Mouse (Mus musculus): Measurements from ENCODE around the gene Lcmt1. TPM values are rescaled to one million over a fixed set of nuclear protein-coding genes. Genes with fewer than 3 reads are reported as not detected.

Lcmt1 gene
- total RNA-seq (2022), result 10 to 100 TPM; 79.7 to 96.9 (median 88.7) TPM

DNA sequence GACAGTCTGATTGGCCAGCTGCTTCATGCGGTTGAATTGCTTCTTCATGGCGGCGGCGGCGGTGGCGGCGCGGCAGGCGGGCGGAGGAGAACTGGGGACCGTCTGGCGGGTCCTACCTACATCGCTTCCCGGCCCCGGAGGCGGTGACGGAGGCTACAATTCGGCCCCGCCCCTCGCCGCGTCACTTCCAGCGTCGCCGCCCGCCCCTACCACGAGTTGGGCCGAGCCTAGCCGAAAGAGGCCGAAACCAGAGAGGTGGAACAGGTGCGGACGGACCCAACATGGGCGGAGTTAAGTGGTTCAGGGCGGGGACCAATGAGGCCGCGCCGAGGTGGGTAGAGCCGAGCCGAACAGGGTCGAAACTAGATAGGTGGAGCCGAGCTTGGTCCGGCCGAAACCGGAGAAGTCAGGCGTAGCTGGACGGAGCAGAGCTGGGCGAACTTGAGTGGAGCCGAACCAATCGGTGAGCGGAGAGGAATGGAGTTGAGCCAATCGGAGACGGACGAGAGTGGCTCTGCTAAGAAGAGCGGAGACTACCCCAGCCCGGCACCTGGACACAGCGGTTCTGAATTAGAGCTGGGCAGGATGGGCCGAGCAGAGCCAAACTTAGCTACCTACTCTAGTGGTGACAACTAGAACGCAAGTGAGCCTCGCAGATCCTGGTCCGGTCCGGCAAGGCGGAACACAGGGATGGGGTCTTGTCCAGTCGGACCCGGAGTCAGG lies at the start of gene Lcmt1, which contains the start of gene Arhgap17:
Gene Lcmt1, plus strand, starts transcription at position 26 of the 723 bp plus-strand sequence.
Gene Arhgap17, minus strand, starts transcription at position 157 of the 723 bp plus-strand sequence.
- DNase-seq (ENCODE audit: low spot score in 2 of 2), result peak; percentile 89 to 93

DNA sequence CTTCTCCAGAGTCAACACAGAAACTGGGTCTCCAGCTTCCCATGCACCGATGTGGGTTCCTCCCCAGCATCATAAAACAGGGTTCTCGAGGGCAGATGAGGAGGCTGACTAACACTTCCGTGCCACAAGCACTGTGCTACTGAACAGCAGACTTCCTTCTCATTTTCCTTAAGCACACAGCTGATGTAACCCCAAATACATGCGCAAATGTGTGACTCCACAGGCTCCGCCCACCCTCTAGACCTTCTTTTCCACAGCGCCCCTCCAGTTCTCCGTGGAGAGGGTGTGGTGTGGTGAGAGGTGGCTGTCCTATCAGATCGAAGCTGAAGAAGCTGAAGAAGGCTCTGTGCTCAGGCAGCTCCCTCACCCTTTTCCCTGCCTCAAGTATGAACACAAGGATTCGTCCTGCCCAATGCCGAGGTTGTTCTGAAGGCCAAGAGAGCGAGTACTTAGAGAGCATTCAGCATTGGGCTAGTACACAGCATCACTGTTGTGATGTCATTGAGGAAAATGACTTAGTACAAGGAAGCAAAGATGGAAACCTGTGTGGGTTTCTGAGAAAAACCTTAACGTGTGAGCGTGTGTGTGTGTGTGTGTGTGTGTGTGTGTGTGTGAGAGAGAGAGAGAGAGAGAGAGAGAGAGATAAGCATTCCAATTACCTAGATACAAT lies 47.0 kb upstream of the Lcmt1 start:
- no peak for DNase-seq (ENCODE audit: low spot score in 2 of 2)

DNA sequence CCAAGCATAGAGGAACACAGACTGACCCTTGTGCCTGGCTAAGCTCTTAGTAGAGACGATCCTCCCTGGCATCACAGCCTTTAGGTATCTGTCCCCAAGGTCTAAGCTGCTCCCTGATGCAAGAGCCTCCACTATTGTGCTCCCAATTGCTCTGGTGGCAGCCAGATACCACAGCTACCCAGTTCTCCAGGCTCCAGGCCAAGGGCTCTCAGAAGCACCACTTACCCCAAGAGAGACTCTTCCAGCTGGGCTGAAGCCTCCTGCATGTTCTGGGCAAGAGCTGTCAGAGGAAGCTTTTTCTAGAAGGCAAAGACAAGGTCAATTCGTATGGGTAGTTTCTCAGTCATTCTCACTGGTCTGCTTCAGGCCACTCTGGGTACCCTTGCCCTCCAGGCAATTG lies 46.2 kb upstream of the Lcmt1 start:
- no peak for DNase-seq (ENCODE audit: low spot score in 2 of 2)

DNA sequence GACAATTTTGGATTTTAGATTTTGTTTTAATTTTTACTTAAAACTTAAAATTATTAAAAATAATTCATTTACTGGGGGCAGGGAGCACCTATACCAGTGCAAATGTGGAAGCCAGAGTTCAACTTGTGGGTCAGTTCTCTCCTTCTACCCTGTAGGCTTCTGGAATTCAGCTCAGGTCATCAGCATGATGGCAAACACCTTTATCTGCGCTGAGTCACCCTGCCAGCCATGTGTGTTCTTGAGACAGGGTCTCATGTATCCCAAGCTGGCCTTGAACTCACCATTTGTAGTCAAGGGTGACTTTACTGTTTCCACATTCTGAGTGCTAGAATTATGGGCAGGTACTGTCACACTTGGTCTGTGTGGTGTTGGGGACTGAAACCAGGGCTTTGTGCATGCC lies 45.5 kb upstream of the Lcmt1 start:
- no peak for DNase-seq (ENCODE audit: low spot score in 2 of 2)

DNA sequence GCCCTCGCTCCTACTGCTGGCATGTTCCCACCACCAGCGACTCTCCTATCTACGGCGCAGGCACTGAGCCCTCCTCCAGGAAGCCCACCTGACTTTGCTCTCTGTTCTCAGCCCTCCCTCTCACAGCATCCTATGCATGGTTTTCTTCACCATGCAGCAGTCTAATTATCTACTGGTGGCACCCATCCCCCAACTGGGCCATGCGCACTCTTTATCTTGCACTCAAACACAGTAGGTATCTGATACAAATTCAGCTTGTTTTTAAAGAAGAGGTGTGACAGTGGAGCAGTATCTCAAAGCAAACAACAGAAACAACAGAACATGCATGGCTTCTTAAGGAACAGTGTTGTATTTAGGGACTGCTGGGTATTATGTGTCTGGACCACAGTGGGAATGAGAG lies 43.5 kb upstream of the Lcmt1 start:
- DNase-seq (ENCODE audit: low spot score in 2 of 2), result no peak

DNA sequence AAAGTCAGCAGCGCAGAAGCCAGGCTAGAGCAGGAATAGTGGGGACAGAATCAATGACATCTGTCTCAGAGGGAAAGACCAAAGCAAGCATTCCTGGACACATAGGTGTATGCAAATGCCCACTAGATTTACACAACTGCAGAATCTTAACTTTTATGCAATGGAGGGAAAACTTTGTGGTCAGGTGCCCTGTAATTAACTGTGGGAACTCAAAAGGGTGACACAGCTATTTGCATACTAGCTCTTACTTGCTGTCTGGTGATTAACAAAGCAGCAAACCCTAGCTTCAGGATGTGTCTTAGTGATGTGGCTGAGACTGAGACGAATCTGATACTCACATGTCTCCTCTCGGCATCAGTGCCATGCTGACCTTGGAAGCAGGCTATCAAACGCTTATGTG lies 42.7 kb upstream of the Lcmt1 start:
- no peak for DNase-seq (ENCODE audit: low spot score in 2 of 2)

DNA sequence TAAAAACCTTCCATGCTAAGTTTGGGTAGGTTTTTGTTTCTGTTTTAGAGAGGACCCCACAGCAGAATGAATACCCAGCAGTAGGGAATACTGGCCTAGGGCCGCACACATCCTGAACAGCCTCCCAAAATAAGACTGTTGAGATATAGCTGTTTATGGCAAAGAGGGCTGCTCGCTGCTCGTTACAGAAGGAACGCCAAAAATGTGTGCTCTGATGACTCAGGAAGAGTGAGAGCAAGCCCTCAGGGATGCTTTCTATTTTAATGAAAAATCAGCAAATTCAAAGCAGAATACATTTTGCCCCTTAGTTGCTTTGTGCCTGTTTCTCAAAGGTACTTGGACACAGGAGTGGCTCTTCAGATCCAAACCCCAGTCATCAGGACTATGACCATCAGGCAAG lies 41.7 kb upstream of the Lcmt1 start:
- DNase-seq (ENCODE audit: low spot score in 2 of 2), result no peak

DNA sequence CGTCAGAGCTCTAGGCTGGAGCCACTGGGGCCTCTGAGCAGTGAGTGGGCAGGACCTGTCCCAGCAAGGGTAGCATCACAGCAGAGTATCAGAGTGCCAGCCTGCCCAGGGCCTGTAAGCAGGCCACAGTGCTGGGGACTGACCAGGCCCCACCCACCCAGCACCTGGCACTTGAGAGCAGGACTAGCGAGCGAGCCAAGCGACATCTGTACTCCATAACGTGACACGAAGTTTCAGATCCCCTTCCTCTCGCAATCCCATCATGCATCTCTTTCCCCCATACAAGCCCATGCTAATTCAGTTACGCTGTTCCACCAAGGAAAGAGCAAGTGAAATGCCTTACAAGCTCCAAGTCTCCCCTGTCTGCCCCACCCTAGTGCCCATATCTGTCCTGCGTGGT lies 39.1 kb upstream of the Lcmt1 start:
- no peak for DNase-seq (ENCODE audit: low spot score in 2 of 2)

DNA sequence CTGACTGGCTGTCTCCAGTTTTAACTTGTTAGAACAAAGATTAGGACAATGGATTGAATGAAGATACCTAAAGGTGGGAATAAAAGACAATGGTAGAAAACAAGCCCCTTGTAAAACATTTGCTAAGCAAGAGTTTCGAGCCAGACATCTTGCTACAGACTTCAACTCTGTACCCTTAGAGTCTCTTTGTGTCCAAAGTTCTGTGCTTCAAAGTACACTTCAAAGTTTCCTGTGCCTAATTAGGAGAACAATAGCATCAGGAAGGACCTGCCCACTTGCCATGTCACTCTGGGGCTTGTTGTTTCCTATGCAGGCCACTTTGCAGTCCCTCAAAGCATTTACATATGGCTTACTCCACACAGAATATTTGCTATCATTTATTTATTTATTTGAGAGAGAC lies 33.3 kb upstream of the Lcmt1 start:
- DNase-seq (ENCODE audit: low spot score in 2 of 2), result no peak

DNA sequence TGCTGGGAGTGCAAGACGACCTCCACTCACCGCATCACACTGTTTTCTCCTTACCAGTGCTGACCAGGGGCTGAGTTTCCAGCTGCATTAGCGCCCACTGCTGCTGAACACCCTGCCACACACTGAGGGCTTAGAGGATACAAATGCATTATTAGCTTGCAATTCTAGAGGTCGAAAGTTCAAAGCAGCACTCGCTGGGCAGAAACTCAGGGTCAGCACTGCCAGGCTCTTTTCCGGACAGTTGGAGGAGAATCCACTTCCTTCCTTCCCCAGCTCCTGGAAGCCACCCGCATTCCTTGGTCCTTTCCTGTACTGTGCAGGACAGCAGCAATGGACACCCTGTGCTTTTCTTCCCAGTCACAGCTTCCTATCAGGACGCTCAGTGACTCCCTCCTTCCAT lies 31.2 kb upstream of the Lcmt1 start:
- DNase-seq (ENCODE audit: low spot score in 2 of 2), result no peak

DNA sequence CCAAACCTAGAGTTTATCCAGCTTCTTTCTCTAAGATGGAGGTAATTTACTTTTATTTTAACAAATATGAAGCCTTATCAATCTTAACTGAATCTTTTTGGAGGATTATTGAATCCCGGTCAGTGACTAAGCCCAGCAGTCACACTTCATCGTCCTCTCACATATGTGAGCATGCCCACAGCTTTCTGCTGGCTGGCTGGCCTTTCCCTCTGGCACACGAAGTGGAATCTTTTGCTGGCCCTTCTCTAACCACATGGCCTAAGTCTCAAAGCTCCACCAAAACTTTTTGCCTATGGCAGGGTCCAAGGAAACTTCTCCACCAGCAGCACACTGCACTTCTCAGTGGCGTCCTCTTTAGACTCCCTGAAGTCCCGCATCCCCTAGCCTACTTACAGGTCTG lies 27.7 kb upstream of the Lcmt1 start:
- no peak for DNase-seq (ENCODE audit: low spot score in 2 of 2)

DNA sequence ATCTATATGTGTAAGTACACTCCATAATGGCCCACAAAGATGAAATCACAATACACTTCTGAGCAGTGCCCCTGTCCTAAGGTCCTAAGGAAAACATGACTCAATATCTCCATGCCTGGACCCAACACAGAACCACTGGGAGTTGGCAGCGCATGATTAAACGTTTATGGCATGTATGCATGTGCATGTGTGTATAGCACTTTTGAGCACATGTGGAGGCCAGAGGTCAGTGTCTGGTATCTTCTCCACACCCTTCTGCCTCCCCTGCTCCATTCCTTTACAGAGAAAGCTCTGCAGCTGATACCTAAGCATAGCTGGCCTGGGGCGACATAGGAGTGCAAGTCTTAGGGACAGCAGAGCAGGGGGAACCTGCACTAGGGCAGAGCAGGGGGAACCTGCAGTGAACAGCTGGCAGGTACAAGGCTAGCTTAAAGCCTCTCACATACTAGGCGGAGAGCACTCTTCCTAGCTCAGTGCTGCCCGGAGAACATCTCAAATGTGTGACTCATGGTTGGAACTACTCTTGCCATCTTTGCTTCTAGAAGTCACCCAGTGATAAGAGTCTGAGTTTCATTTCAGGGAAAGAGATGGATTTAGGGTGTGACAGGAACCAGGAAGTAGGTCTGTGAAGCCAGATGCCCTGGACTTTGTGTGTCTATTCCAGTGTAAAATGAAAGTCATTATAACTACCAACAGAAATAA lies 25.4 kb upstream of the Lcmt1 start:
- no peak for DNase-seq (ENCODE audit: low spot score in 2 of 2)

DNA sequence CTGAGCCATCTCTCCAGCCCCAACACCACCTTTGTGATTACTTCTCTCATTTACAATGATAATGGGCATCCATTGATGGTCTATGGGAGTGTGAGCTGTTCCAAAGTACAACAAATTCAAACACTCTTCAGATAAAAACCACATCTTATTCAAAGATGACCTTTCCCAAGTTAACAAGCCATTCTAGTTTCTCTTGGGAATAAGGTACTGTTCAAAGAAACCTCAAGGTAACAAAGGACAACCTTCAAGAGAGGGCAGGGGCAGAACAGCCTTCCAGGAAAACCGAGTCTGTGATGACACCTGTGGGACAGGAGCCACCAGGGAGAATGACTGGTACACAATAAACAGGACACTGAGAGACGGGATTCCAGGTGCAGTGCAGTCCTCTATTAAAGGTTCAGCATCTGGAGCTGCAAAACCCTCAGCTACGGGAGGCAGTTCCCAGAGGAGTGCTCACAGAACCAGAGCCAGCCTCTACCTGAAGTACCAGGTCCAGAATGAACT lies 24.5 kb upstream of the Lcmt1 start:
- no peak for DNase-seq (ENCODE audit: low spot score in 2 of 2)

DNA sequence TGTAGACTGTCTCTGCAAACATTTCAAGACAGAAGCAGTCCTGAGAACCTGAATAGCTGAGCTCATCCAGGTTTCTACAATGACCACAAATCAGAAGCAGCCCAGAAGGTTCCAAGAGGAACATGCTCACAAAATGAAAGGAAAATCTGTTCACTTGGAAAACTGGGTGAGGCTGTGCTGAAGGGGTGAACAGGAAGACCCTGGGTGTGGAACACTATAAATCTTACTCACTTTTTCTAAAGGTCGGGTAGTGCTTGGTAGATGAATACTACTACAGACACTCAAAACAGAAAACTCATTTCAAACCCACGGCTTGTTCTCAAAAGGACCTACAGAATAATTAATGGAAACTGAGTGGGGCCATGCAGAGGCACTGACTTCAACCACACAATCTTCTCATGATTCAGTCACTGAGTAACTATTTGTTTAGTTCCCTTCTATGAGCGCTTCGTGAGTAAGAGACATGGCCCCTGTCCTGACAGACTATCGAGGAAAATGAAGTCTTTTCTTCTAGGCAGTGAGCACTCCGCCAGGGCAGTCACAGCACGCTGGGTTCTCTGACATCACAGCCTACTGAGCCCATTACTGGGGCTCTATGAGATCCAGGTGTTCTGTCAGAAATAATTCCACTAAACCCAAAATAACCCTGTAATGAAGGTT lies 22.8 kb upstream of the Lcmt1 start:
- no peak for DNase-seq (ENCODE audit: low spot score in 2 of 2)

DNA sequence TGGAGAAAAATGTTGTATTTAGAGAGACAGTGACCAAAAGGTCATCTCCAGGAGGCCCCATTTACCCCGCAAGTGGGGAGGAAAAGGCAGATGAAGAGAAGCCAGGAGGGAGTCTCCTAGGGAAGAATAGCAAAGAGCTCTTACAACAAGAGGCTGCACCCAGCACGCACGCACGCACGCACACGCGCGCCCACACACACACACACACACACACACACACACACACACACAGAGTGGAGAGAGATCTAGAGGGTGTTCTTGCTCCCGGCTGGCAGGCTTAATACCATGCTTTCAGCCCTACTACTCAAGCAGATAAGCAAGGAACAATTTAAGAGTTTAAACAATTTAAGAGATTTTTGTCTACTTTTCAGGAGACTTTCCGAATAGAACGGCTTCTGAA lies 19.8 kb upstream of the Lcmt1 start:
- no peak for DNase-seq (ENCODE audit: low spot score in 2 of 2)

DNA sequence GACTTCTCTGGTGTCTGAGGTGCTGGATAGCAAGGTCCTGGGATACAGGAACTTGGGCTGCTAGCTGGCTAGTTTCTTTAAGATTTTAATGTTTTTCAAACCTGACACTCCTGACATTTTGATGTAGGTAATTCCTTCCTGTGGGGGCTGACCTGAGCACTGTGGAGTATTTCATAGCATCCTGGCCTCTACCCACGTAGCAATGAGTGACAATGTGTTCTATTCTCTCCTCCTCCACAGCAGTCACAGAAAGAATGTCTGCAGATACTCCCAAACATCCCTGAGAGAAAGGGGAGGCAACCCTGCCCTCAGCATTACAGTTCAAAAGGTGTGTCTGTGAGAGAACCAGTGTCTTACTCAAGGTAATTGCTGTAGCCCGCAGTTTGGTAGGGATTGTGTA lies 19.3 kb upstream of the Lcmt1 start:
- no peak for DNase-seq (ENCODE audit: low spot score in 2 of 2)

DNA sequence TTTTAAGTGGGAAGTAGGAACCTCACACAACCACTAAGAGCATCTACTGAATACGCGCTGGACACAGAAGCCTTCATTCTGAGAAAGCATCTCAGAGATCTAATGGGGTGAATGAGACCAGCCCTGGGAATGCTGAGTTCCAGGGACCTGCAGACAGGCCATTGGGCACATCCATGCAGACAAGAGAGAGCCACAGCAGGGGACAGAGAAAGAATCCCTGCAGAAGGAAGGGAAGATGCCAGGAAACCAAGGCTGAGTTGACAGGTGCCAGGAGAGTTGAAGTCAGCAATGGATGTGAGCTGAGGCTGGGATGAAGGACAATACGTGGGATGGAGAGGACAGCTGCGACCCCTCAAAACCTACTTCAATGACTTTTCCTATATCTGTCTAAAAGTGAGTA lies 16.5 kb upstream of the Lcmt1 start:
- no peak for DNase-seq (ENCODE audit: low spot score in 2 of 2)

DNA sequence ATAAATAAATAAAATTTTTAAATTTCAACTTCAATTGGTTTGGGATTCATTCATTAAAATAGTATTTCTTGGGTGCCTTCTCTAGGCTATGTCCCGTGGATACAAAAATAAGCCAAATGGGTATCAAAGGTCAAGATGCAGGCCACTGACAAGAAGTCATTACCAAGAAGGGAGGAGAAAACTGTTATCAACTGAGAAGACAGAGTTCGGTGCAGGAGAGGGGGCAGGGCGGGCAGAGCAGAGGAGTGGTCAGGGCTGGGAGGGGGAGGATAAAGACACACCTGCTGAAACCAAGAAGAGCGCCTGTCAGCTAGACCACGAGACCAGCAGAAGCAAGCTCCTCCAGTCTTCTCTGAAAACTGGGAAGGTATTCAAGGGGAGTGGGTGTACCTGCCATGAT lies 15.7 kb upstream of the Lcmt1 start:
- DNase-seq (ENCODE audit: low spot score in 2 of 2), result no peak

DNA sequence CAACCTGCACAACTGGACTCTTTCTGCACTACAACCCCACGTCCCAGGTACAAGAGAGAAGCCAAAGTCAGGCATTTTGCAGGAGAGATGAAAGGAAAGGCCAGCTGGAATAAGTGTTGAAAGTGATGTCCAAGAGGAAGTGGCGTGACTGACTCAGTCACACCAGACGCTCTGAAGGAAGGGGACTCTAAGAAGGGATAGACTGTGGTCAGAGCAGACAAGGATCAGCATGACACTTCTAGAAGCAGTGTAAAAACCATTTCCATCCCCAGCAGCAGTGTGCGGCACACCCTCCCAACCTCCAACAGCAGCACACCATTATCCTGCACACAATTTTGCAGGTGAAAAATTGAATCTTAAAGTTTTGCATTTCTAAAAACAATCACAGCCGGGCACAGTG lies 15.2 kb upstream of the Lcmt1 start:
- DNase-seq (ENCODE audit: low spot score in 2 of 2), result no peak

DNA sequence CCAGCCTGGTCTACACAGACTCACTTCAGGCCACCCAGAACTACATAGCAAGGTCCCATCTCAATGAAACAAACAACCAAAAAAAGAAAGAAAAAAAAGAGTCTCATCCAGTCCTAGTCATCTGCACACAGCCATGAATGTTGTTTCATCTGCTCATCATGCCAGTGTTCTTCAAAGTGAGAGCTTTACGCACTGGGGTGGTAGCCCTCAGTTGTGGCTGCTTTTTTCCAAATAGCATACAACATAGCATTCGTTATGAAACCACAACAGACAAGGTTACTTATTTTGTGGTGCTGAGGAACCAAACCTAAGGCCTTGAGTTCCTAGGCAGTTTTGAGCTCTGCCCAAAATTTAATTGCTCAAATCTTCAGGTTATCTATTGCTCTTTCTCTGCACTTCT lies 14.7 kb upstream of the Lcmt1 start:
- no peak for DNase-seq (ENCODE audit: low spot score in 2 of 2)

DNA sequence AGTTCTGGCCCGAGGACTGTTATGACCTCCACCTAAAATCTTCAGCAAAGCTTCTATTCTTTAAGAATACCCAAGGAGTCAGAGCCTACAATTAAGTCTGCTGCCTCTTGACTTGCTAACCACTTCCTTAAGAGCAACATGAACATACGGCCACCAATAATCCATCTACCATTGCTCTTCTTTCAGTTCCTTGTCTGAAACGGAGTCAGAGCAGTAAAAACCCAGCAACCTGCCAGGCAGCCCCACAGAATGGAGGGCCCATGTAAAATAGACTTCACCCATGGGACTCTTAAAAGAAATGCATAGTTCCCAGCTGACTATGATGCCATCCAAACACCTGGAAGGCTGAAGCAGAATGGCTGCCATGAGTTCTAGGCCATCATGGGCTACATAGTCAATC lies 13.4 kb upstream of the Lcmt1 start:
- DNase-seq (ENCODE audit: low spot score in 2 of 2), result no peak

DNA sequence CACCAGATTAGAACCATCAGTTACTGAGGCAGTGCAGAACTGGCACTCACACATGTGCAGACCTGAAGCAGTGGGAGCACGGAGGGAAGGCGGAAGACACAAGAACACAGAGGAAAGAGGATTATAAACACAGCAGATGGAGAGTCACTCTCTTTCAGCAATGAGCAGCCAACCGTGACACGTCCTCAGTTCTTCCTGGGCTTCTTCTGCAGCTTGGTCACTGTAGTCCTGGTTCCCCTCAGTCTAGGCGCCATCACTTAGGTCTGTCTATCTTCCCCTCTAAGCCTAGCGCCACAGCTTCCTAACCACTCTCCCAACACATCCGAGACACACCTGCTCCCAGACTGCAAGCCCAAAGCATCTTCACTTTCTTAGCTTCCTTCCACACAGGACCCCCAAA lies 10.5 kb upstream of the Lcmt1 start:
- DNase-seq (ENCODE audit: low spot score in 2 of 2), result no peak

Measured in layer of hippocampus, adult 8-10 months (tissue).